14 mouse cellular contexts compared by ENCODE assay signal in the genomic region with DNA sequence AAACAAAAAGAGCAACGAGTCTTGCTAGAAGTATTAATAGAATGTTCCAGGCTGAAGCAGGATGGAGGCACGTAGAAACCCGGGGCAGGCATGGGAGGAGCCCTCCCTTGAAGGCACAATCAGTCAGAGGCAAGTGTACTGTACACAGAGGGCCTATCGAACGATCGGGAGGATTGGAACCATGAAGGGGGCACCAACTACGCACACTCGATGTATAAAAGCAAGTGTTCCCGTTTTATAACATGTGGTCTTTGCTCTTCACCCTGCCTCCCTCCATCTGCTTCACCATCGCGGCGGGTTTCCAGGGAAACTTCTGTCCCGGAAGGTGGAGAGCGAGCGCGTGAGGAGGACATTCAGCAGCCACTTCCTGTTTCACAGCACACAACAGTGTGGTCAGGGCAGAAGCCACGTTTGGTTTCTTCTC. TPM values are rescaled to one million over a fixed set of nuclear protein-coding genes. Genes with fewer than 3 reads are reported as not detected.
DNase-seq lines count a peak whose midpoint lies in the region; TF ChIP-seq lines count a peak whose summit lies in the region.
"Had no signal": no experiment of that assay in that cellular context is flagged by ENCODE, and none has a peak within 500 bp of the region (broad histone marks: within the 10 kb centered on the region; RNA-seq: fewer than 3 reads in every experiment).

No protein-coding gene starts in this region.

- no peaks in the 10 kb centered on the region for H3K4me1 ChIP-seq in lung, adult 2 months (ENCODE audit: control insufficient read depth, insufficient read depth, low read length)
- peaks cover 0 to 14% of the 10 kb centered on the region in 2 experiments; a peak in 2 of 4 replicates for H3K4me1 ChIP-seq in MEL (ENCODE audit: control insufficient read depth in 1 of 2, insufficient read depth in 2 of 2, low read length in 2 of 2)
- H3K4me1 ChIP-seq: intestine, embryonic 15.5 days had no signal

- no peak for TF ChIP-seq EP300 in MEL (IDR thresholded peaks at IDR 0.05; ENCODE audit: low read depth in 1 of 2, low read length in 2 of 2)

- no peaks in the 10 kb centered on the region for H3K79me2 ChIP-seq in MEL (ENCODE audit: control insufficient read depth, insufficient read depth, low read length, poor library complexity)

- TF ChIP-seq POLR2A in lung, adult 2 months (IDR thresholded peaks at IDR 0.05; ENCODE audit: borderline replicate concordance, extremely low read depth, low read depth, low read length): no peak
- TF ChIP-seq POLR2A in MEL (IDR thresholded peaks at IDR 0.05; ENCODE audit: control insufficient read depth in 1 of 2, insufficient read depth in 1 of 2, low read depth in 1 of 2, low read length in 2 of 2, poor library complexity in 1 of 2): no peak

- peak overlapping the region; percentile 58 for H3K4me3 ChIP-seq in lung, adult 2 months (replicated peaks; ENCODE audit: extremely low read depth, low read depth, low read length)
- H3K4me3 ChIP-seq in MEL (ENCODE audit: control insufficient read depth in 1 of 2, insufficient read depth in 1 of 2, low read depth in 2 of 2, low read length in 2 of 2): no peak overlapping the region
- H3K4me3 ChIP-seq: intestine, embryonic 15.5 days; limb, embryonic 12.5 days had no signal

- H3K36me3 ChIP-seq in MEL (ENCODE audit: control insufficient read depth in 1 of 2, insufficient read depth in 2 of 2, low read length in 2 of 2): no peaks in the 10 kb centered on the region
- H3K36me3 ChIP-seq: intestine, embryonic 15.5 days; limb, embryonic 12.5 days had no signal

- DNase-seq in lung, adult 2 months: no peak
- DNase-seq in lung, postnatal 4 days: no peak
- DNase-seq in MEL (ENCODE audit: low read depth, low spot score): no peak
- DNase-seq in induced T-regulatory cell, adult 2 months (ENCODE audit: low read depth): peak; percentile 73
- peak; percentile 61 for DNase-seq in naive thymus-derived CD4-positive, alpha-beta T cell, adult 2 months (ENCODE audit: low read depth)
- DNase-seq in frontal cortex, postnatal 14 days (ENCODE audit: low spot score in 2 of 2): no peak
- no peak for DNase-seq in left cerebral cortex, adult 8-10 months (ENCODE audit: low spot score in 2 of 2)
- DNase-seq in kidney, postnatal 36 days: no peak
- DNase-seq: cerebellum, adult 11 months; forebrain, postnatal 0 days; heart, postnatal 10 days had no signal

- no peak for TF ChIP-seq RAD21 in MEL (IDR thresholded peaks at IDR 0.05; ENCODE audit: low read depth, low read length)

- no peak for TF ChIP-seq CTCF in lung, adult 2 months (IDR thresholded peaks at IDR 0.05; ENCODE audit: insufficient read depth, low read length)
- TF ChIP-seq CTCF in MEL (IDR thresholded peaks at IDR 0.05 in 2 of 3, conservative IDR thresholded peaks at IDR 0.05 in 1 of 3; ENCODE audit: control insufficient read depth in 1 of 3, insufficient read depth in 1 of 3, low read depth in 2 of 3, low read length in 3 of 3, poor library complexity in 1 of 3, severe bottlenecking in 1 of 3): no peak

- no peaks in the 10 kb centered on the region for H3K9me3 ChIP-seq in MEL (replicated peaks; ENCODE audit: insufficient read depth, low read length)
- H3K9me3 ChIP-seq: intestine, embryonic 15.5 days; limb, embryonic 12.5 days had no signal

- H3K9ac ChIP-seq in MEL (ENCODE audit: control insufficient read depth, low read depth, low read length, poor library complexity, severe bottlenecking): peak overlapping the region; percentile 31; the same call in 1 of the 2 replicates
- H3K9ac ChIP-seq: forebrain, postnatal 0 days; intestine, embryonic 15.5 days; limb, embryonic 12.5 days had no signal

- no peaks in the 10 kb centered on the region for H3K27me3 ChIP-seq in MEL (ENCODE audit: control insufficient read depth in 1 of 2, insufficient read depth in 2 of 2, low read length in 2 of 2)
- H3K27me3 ChIP-seq: intestine, embryonic 15.5 days; limb, embryonic 12.5 days had no signal

- WGBS in lung, adult 2 months: 39% methylated on average over 17 of the region's 17 CpGs

- H3K27ac ChIP-seq in MEL (ENCODE audit: control insufficient read depth, low read depth, low read length): no peak overlapping the region
- H3K27ac ChIP-seq: intestine, embryonic 15.5 days; limb, embryonic 12.5 days had no signal

TF ChIP-seq in MEL, 35 proteins besides CTCF, POLR2A, EP300 and RAD21:
- TF ChIP-seq E2F4 (IDR thresholded peaks at IDR 0.05; ENCODE audit: borderline replicate concordance, low read depth, low read length): no peak
- no peak for TF ChIP-seq TBP (IDR thresholded peaks at IDR 0.05; ENCODE audit: low read depth, low read length)
- no peak for TF ChIP-seq MYC (IDR thresholded peaks at IDR 0.05; ENCODE audit: low read depth, low read length)
- no peak for TF ChIP-seq SIN3A (IDR thresholded peaks at IDR 0.05; ENCODE audit: low read length)
TF ChIP-seq in MEL: peak in this region for 0.

RNA-seq across cellular contexts. Expression of a gene that starts 17.4 kb away (rescaled TPM):
- polyA plus RNA-seq in lung, adult 2 months (2012; rRNA removed): 22.8 and 27.0 TPM in 2 replicates
- total RNA-seq in MEL (2012; rRNA removed): 8.0 and 8.7 TPM in 2 replicates
- polyA plus RNA-seq in MEL (2012; ENCODE audit: insufficient read depth in 1 of 2, insufficient read length in 2 of 2, low read depth in 1 of 2, low replicate concordance in 2 of 2, missing spikeins in 1 of 2): 1 to 10 TPM in 1 of 2 experiments, not detected in 1; 7.7 TPM
- 10 to 100 TPM; 21.5 to 24.6 (median 22.9) TPM for total RNA-seq in left cerebral cortex, adult 8-10 months (2022)

RNA-seq across cellular contexts. Expression of a gene that starts 27.7 kb away (rescaled TPM):
- polyA plus RNA-seq in lung, adult 2 months (2012; rRNA removed): 0.27 and 0.92 TPM in 2 replicates
- not detected in 2 replicates for total RNA-seq in MEL (2012; rRNA removed)
- not detected for polyA plus RNA-seq in MEL (2012; ENCODE audit: insufficient read depth in 1 of 2, insufficient read length in 2 of 2, low read depth in 1 of 2, low replicate concordance in 2 of 2, missing spikeins in 1 of 2)
- total RNA-seq in left cerebral cortex, adult 8-10 months (2022): 1 to 10 TPM; 3.5 to 6.1 (median 5.2) TPM
- total RNA-seq: midbrain, postnatal 0 days had no signal
- polyA plus RNA-seq: intestine, embryonic 15.5 days had no signal

Comparison
In these comparisons a context has a peak if more than half of its experiments do, and no peak if none do; other contexts are left out.
1. DNase-seq: peak in induced T-regulatory cell, adult 2 months (single experiment) and naive thymus-derived CD4-positive, alpha-beta T cell, adult 2 months (single experiment); none in lung, adult 2 months (single experiment), lung, postnatal 4 days (0 of 2), MEL (single experiment), frontal cortex, postnatal 14 days (0 of 2), left cerebral cortex, adult 8-10 months (0 of 2) and kidney, postnatal 36 days (0 of 2).